Mouse (Mus musculus): Measurements from ENCODE around the gene Ppp4r2. TPM values are rescaled to one million over a fixed set of nuclear protein-coding genes. Genes with fewer than 3 reads are reported as not detected.
A peak's percentile ranks its signal among the peaks of the same experiment; 100 is the strongest.

Gene Ppp4r2
- 31.8 and 33.9 TPM in 2 replicates for polyA plus RNA-seq (2014; fragmentation: Nextera tagmentation; extraction: Ambion mirVana)

DNA sequence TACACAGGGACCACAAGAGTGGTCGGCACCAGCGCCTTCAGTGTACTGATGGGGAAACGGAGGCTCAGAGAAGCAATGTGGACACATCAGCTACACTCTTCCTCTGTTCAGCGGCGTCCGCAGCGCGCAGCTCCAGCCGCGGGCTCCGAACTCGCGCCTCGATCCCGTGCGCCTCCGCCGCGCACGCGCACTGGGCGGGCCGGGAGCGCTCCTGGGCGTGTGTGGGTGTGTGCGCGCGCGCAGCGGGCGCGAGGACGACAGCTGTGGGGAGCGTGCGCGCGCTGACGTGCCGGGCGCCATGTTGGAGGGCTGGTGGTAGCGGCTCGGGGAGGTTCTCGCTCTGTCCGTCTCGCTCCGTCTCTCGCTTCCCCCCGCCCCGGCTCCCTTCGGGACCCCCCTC is at the start of gene Ppp4r2:
TSS of gene Ppp4r2 (plus strand) at position 268 of the 400 bp plus-strand sequence.
- Histone ChIP-seq H3K27me3 (ENCODE audit: insufficient read depth, low read length) (no peaks in the 10 kb centered on the region), H3K9me3 (ENCODE audit: low read depth, low read length) (no peaks in the 10 kb centered on the region), H3K36me3 (ENCODE audit: insufficient read depth) (peaks cover 32% of the 10 kb centered on the region), H3K4me2 (peak within 1 kb of the TSS; percentile 67), H3K4me3 (ENCODE audit: low read depth, low read length) (peak within 1 kb of the TSS; percentile 80), H3K4me1 (ENCODE audit: insufficient read depth) (0 out of 2 replicates have a peak, but pooled peaks cover 4% of the 10 kb centered on the region), H3K9ac (peak within 1 kb of the TSS; percentile 83), H3K27ac (ENCODE audit: low read depth) (peak within 1 kb of the TSS; percentile 90)
- ATAC-seq (ENCODE audit: insufficient read depth) (peak; percentile 95), DNase-seq (peak; percentile 97)
- under 1% methylated on average over 42 of the region's 50 CpGs for WGBS
- no peak for TF ChIP-seq CTCF (IDR thresholded peaks at IDR 0.05; ENCODE audit: low read depth)

- Histone ChIP-seq H3K4me3 (ENCODE audit: low read depth, low read length) (no peak overlapping the region), H3K36me3 (ENCODE audit: insufficient read depth) (no peaks in the 10 kb centered on the region), H3K4me1 (ENCODE audit: insufficient read depth) (no peaks in the 10 kb centered on the region), H3K9me3 (ENCODE audit: low read depth, low read length) (no peaks in the 10 kb centered on the region), H3K9ac (no peak overlapping the region), H3K27ac (ENCODE audit: low read depth) (no peak overlapping the region), H3K4me2 (no peak overlapping the region), H3K27me3 (ENCODE audit: insufficient read depth, low read length) (no peaks in the 10 kb centered on the region)
- TF ChIP-seq CTCF (IDR thresholded peaks at IDR 0.05; ENCODE audit: low read depth), result no peak
- ATAC-seq (ENCODE audit: insufficient read depth) (no peak), DNase-seq (no peak)
- 96% methylated on average over 1 of the region's 1 CpGs for WGBS
These were observed 45.7 kb upstream of the Ppp4r2 start for GRCm38 (mm10) chr6:100787726-100788125.

- Histone ChIP-seq H3K4me1 (ENCODE audit: insufficient read depth) (no peaks in the 10 kb centered on the region), H3K4me3 (ENCODE audit: low read depth, low read length) (no peak overlapping the region), H3K36me3 (ENCODE audit: insufficient read depth) (no peaks in the 10 kb centered on the region), H3K27me3 (ENCODE audit: insufficient read depth, low read length) (no peaks in the 10 kb centered on the region), H3K9me3 (ENCODE audit: low read depth, low read length) (no peaks in the 10 kb centered on the region), H3K4me2 (no peak overlapping the region), H3K9ac (no peak overlapping the region), H3K27ac (ENCODE audit: low read depth) (no peak overlapping the region)
- TF ChIP-seq CTCF (IDR thresholded peaks at IDR 0.05; ENCODE audit: low read depth), result no peak
- WGBS, result 86% methylated on average over 1 of the region's 1 CpGs
- DNase-seq, result no peak
- ATAC-seq (ENCODE audit: insufficient read depth), result no peak
These were observed 44.3 kb upstream of the Ppp4r2 start for GRCm38 (mm10) chr6:100789161-100789560.

GRCm38 (mm10) chr6:100792055-100792659 is 41.3 kb upstream of the Ppp4r2 start:
- no peaks in the 10 kb centered on the region for H3K9me3 ChIP-seq (ENCODE audit: low read depth, low read length)
- no peak overlapping the region for H3K9ac ChIP-seq
- no peak for ATAC-seq (ENCODE audit: insufficient read depth)
- H3K27ac ChIP-seq (ENCODE audit: low read depth), result no peak overlapping the region
- TF ChIP-seq CTCF (IDR thresholded peaks at IDR 0.05; ENCODE audit: low read depth), result no peak
- H3K4me2 ChIP-seq, result no peak overlapping the region
- H3K4me3 ChIP-seq (ENCODE audit: low read depth, low read length), result no peak overlapping the region
- 67% methylated on average over 3 of the region's 3 CpGs for WGBS
- H3K4me1 ChIP-seq (ENCODE audit: insufficient read depth), result no peaks in the 10 kb centered on the region
- H3K36me3 ChIP-seq (ENCODE audit: insufficient read depth), result no peaks in the 10 kb centered on the region
- no peaks in the 10 kb centered on the region for H3K27me3 ChIP-seq (ENCODE audit: insufficient read depth, low read length)
- no peak for DNase-seq

DNA sequence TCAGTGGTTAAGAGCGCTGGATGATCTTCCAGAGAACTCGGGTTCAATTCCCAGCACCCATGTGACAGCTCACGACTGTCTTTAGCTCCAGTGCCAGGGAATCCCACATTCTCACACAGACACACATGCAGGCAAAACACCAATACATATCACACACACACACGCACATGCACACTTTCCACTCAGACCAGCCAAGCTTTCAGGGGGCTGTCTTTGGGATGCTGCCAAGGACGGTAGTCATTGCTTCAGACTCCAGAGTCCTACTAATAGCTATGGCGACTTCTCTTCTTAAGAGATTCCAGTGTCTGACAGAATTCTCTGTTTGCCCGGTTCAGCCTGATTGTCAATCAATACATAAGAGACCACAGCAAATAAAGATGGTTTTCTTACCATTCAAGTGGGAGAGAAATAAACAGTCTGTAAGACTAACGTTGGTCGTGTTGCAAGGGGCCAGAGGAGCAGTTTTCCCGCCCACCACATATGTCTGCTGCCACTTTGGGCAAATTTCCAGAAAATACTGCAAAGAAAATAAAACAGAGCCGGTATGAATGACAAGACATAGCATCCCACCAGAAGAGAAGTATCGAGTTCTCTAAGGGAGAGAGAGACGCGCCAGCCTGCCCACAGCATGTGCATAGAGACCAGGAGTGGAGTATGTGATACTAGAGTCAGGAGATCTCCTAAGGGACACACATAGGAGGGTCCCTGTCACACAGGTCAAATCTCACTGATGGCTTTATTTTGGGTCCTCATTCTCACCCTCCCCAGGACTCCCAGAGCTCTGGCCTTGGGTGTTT is 40.3 kb upstream of the Ppp4r2 start:
- DNase-seq (peak; percentile 82), ATAC-seq (ENCODE audit: insufficient read depth) (peak; percentile 66)

DNA sequence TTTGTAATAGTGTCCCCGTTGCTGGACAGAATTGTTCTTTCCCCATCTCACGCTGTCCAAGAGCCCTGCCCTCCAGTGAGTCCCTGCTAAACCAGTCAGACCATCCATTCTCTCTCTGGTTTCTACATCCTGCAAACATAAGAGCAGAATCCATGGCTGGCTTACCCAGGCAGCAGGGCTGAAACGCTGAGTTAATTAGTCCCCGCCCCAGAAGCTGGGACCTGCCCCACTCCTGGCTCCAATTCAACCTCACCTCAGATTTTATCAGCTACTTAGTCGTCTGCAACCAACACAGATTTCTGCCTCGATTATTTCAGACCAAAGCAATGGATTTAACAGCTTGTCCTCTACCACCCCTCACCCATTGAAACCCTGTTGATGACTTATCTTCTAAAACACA is 37.6 kb upstream of the Ppp4r2 start:
- no peak overlapping the region for H3K27ac ChIP-seq (ENCODE audit: low read depth)
- TF ChIP-seq CTCF (IDR thresholded peaks at IDR 0.05; ENCODE audit: low read depth), result no peak
- DNase-seq (peak; percentile 21), ATAC-seq (ENCODE audit: insufficient read depth) (no peak)
- H3K4me1 ChIP-seq (ENCODE audit: insufficient read depth), result no peaks in the 10 kb centered on the region
- no peak overlapping the region for H3K4me3 ChIP-seq (ENCODE audit: low read depth, low read length)
- no peaks in the 10 kb centered on the region for H3K36me3 ChIP-seq (ENCODE audit: insufficient read depth)
- WGBS, result 41% methylated on average over 6 of the region's 6 CpGs
- H3K4me2 ChIP-seq, result no peak overlapping the region
- no peaks in the 10 kb centered on the region for H3K9me3 ChIP-seq (ENCODE audit: low read depth, low read length)
- no peaks in the 10 kb centered on the region for H3K27me3 ChIP-seq (ENCODE audit: insufficient read depth, low read length)
- H3K9ac ChIP-seq, result no peak overlapping the region

More for the DNA sequence above, 40.3 kb upstream of the Ppp4r2 start:
- 42% methylated on average over 14 of the region's 14 CpGs for WGBS
- TF ChIP-seq CTCF (IDR thresholded peaks at IDR 0.05; ENCODE audit: low read depth), result no peak
- H3K27me3 ChIP-seq (ENCODE audit: insufficient read depth, low read length), result no peaks in the 10 kb centered on the region
- no peak overlapping the region for H3K27ac ChIP-seq (ENCODE audit: low read depth)
- H3K9me3 ChIP-seq (ENCODE audit: low read depth, low read length), result no peaks in the 10 kb centered on the region
- H3K4me2 ChIP-seq, result 0 out of 2 replicates have a peak overlapping the region, but pooled peaks have one; percentile 1
- H3K4me3 ChIP-seq (ENCODE audit: low read depth, low read length), result no peak overlapping the region
- H3K36me3 ChIP-seq (ENCODE audit: insufficient read depth), result no peaks in the 10 kb centered on the region
- no peaks in the 10 kb centered on the region for H3K4me1 ChIP-seq (ENCODE audit: insufficient read depth)
- no peak overlapping the region for H3K9ac ChIP-seq

- Histone ChIP-seq H3K4me1 (ENCODE audit: insufficient read depth) (no peaks in the 10 kb centered on the region), H3K36me3 (ENCODE audit: insufficient read depth) (no peaks in the 10 kb centered on the region), H3K4me3 (ENCODE audit: low read depth, low read length) (no peak overlapping the region), H3K9ac (no peak overlapping the region), H3K27me3 (ENCODE audit: insufficient read depth, low read length) (no peaks in the 10 kb centered on the region), H3K9me3 (ENCODE audit: low read depth, low read length) (no peaks in the 10 kb centered on the region), H3K27ac (ENCODE audit: low read depth) (no peak overlapping the region), H3K4me2 (no peak overlapping the region)
- DNase-seq (no peak), ATAC-seq (ENCODE audit: insufficient read depth) (no peak)
- TF ChIP-seq CTCF (IDR thresholded peaks at IDR 0.05; ENCODE audit: low read depth), result no peak
- WGBS, result 92% methylated on average over 6 of the region's 6 CpGs
These were observed 34.1 kb upstream of the Ppp4r2 start for GRCm38 (mm10) chr6:100799290-100799689.

Data from lung, embryonic 14.5 days (tissue).